Mouse (Mus musculus) hindbrain, embryonic 15.5 days (tissue): Measurements from ENCODE around the gene Olfr695. TPM values are rescaled to one million over a fixed set of nuclear protein-coding genes. Genes with fewer than 3 reads are reported as not detected.

Experiments
- ATAC-seq: fragments of 200-750 bp; cut with Nextera tagmentation; 2 replicates; pipeline ENCODE4 v1.8.0; 2017; ENCODE audit warnings: low read depth, moderate number of reproducible peaks, moderate TSS enrichment; ENCODE audit not compliant: low FRiP score
- H3K27ac ChIP-seq: fragments of 300-500 bp; sonication (generic); replicated peaks from 2 replicates; pipeline ENCODE4 v1.5.1; 2015; ENCODE audit warnings: mild to moderate bottlenecking, inconsistent platforms
- H3K27me3 ChIP-seq: fragments of 300-500 bp; sonication (generic); 2 replicates; pipeline ENCODE4 v1.6.1; 2015; ENCODE audit warnings: control low read depth, inconsistent platforms
- H3K36me3 ChIP-seq: fragments of 300-500 bp; sonication (generic); 2 replicates; pipeline ENCODE4 v1.6.1; 2015; ENCODE audit warnings: control low read depth, inconsistent platforms
- H3K4me1 ChIP-seq: fragments of 300-500 bp; sonication (generic); replicated peaks from 2 replicates; pipeline ENCODE4 v1.6.1; 2015; ENCODE audit warnings: control low read depth, inconsistent platforms
- H3K4me2 ChIP-seq: fragments of 300-500 bp; sonication (generic); 2 replicates; pipeline ENCODE4 v1.6.1; 2015; ENCODE audit warnings: moderate library complexity, mild to moderate bottlenecking, inconsistent platforms
- H3K4me3 ChIP-seq: fragments of 300-500 bp; sonication (generic); 2 replicates; pipeline ENCODE4 v1.5.1; 2015; ENCODE audit warnings: mild to moderate bottlenecking, inconsistent platforms
- H3K9ac ChIP-seq: fragments of 300-500 bp; sonication (generic); 2 replicates; pipeline ENCODE4 v1.6.1; 2015; ENCODE audit warnings: inconsistent platforms
- H3K9me3 ChIP-seq: fragments of 300-500 bp; sonication (generic); 2 replicates; pipeline ENCODE4 v1.6.1; 2016; ENCODE audit warnings: control low read depth, inconsistent platforms
- WGBS: fragments of 180-500 bp; shearing (Covaris S2); methylation state at CpG from one replicate; pipeline ENCODE4 v1.1.7; 2015; 5-methylcytosine and 5-hydroxymethylcytosine counted together
- polyA plus RNA-seq: library from polyadenylated mRNA; unstranded; fragments of >200 nt; fragmentation: Nextera tagmentation; extraction: Ambion mirVana; gene quantifications from 2 replicates; pipeline ENCODE4 v1.2.1, GENCODE M21; 2015

Olfr695 gene
- polyA plus RNA-seq, 1 experiment from 2014 or later = not detected

- WGBS = 92% methylated on average over 1 of the region's 1 CpGs
- Histone ChIP-seq H3K4me3 (no peak within 1 kb of the TSS), H3K27me3 (no peaks in the 10 kb centered on the region)
Measured at GRCm38 (mm10) chr7:106691714-106692113, 24.5 kb downstream of the Olfr695 start, which contains the start of gene Olfr694. Olfr694 (minus strand) TSS chr7:106691814.

GRCm38 (mm10) chr7:106685382-106685781, 30.8 kb downstream of the Olfr695 start:
- Histone ChIP-seq H3K4me3 (no peak overlapping the region), H3K27me3 (no peaks in the 10 kb centered on the region), H3K9ac (no peak overlapping the region), H3K9me3 (no peaks in the 10 kb centered on the region), H3K4me1 (no peaks in the 10 kb centered on the region), H3K4me2 (no peak overlapping the region), H3K27ac (no peak overlapping the region), H3K36me3 (no peaks in the 10 kb centered on the region)
- no peak for ATAC-seq
- WGBS = 88% methylated on average over 2 of the region's 2 CpGs

More at GRCm38 (mm10) chr7:106691714-106692113, 24.5 kb downstream of the Olfr695 start, which contains the start of gene Olfr694:
- no peak for ATAC-seq
- no peaks in the 10 kb centered on the region for H3K4me1 ChIP-seq
- no peaks in the 10 kb centered on the region for H3K9me3 ChIP-seq
- H3K36me3 ChIP-seq = no peaks in the 10 kb centered on the region
- no peak within 1 kb of the TSS for H3K9ac ChIP-seq
- no peak within 1 kb of the TSS for H3K4me2 ChIP-seq
- no peak within 1 kb of the TSS for H3K27ac ChIP-seq

- Histone ChIP-seq H3K4me3 (no peak within 1 kb of the TSS), H3K4me2 (no peak within 1 kb of the TSS), H3K9me3 (no peaks in the 10 kb centered on the region), H3K27me3 (no peaks in the 10 kb centered on the region), H3K27ac (no peak within 1 kb of the TSS), H3K9ac (no peak within 1 kb of the TSS), H3K4me1 (no peaks in the 10 kb centered on the region), H3K36me3 (no peaks in the 10 kb centered on the region)
- ATAC-seq = no peak
Measured at GRCm38 (mm10) chr7:106680484-106680883, 35.7 kb downstream of the Olfr695 start, which contains the start of gene Olfr693. Olfr693 (minus strand) TSS chr7:106680584.

Other genes starting within 250 kb of the Olfr695 start
- gene Olfr693, start 35.8 kb downstream of the Olfr695 start, polyA plus RNA-seq = 0.05 TPM in 1 of 2 replicates, not detected in the other
- gene Olfr694, start 24.6 kb downstream of the Olfr695 start, polyA plus RNA-seq = not detected in 2 replicates
- not detected in 2 replicates for gene Olfr697, start 26.0 kb upstream of the Olfr695 start, polyA plus RNA-seq
- not detected in 2 replicates for gene Olfr698, start 39.0 kb upstream of the Olfr695 start, polyA plus RNA-seq
- not detected in 2 replicates for gene Olfr699, start 76.8 kb upstream of the Olfr695 start, polyA plus RNA-seq
- gene Olfr700, start 92.4 kb upstream of the Olfr695 start, polyA plus RNA-seq = not detected in 2 replicates
- gene Olfr701, start 97.7 kb upstream of the Olfr695 start, polyA plus RNA-seq = not detected in 2 replicates
- not detected in 2 replicates for gene Olfr702, start 117.5 kb upstream of the Olfr695 start, polyA plus RNA-seq
- gene Olfr703, start 127.0 kb upstream of the Olfr695 start, polyA plus RNA-seq = not detected in 2 replicates
- not detected in 2 replicates for gene Olfr704, start 146.8 kb upstream of the Olfr695 start, polyA plus RNA-seq
- gene Olfr705, start 160.5 kb upstream of the Olfr695 start, polyA plus RNA-seq = not detected in 2 replicates
- not detected in 2 replicates for gene Olfr706, start 171.8 kb upstream of the Olfr695 start, polyA plus RNA-seq
- not detected in 2 replicates for gene Olfr707, start 184.8 kb upstream of the Olfr695 start, polyA plus RNA-seq
- not detected in 2 replicates for gene Olfr1532-ps1, start 191.6 kb upstream of the Olfr695 start, polyA plus RNA-seq
- not detected in 2 replicates for gene Olfr709-ps1, start 215.8 kb upstream of the Olfr695 start, polyA plus RNA-seq
- not detected in 2 replicates for gene Olfr710, start 231.9 kb upstream of the Olfr695 start, polyA plus RNA-seq
- gene Olfr6, start 247.5 kb upstream of the Olfr695 start, polyA plus RNA-seq = not detected in 2 replicates